Mouse (Mus musculus) forebrain, postnatal 0 days (tissue): Measurements from ENCODE around the gene Synj2. TPM values are rescaled to one million over a fixed set of nuclear protein-coding genes. Genes with fewer than 3 reads are reported as not detected.
A peak's percentile ranks its signal among the peaks of the same experiment; 100 is the strongest.

Source experiments
- ATAC-seq: fragments of 200-750 bp; cut with Nextera tagmentation; 2 replicates; pipeline ENCODE4 v1.8.0; 2017; ENCODE audit warnings: mild to moderate bottlenecking, moderate library complexity
- DNase-seq: peaks from one replicate; pipeline ENCODE4 v3.0.0-alpha.2; 2015
- H3K27ac ChIP-seq: fragments of 300-500 bp; sonication (generic); 2 replicates; pipeline ENCODE4 v1.5.1; 2014; ENCODE audit warnings: low read depth, mild to moderate bottlenecking, antibody characterized with exemption, low read length, moderate library complexity, mixed read lengths
- H3K27me3 ChIP-seq: fragments of 300-500 bp; sonication (generic); 2 replicates; pipeline ENCODE4 v1.6.1; 2014; ENCODE audit warnings: mild to moderate bottlenecking, low read length, mixed read lengths; ENCODE audit not compliant: insufficient read depth
- H3K36me3 ChIP-seq: fragments of 300-500 bp; sonication (generic); 2 replicates; pipeline ENCODE4 v1.6.1; 2014; ENCODE audit warnings: mild to moderate bottlenecking, moderate library complexity; ENCODE audit not compliant: insufficient read depth
- H3K4me1 ChIP-seq: fragments of 300-500 bp; sonication (generic); 2 replicates; pipeline ENCODE4 v1.6.1; 2014; ENCODE audit warnings: antibody characterized with exemption; ENCODE audit not compliant: insufficient read depth
- H3K4me2 ChIP-seq: fragments of 300-500 bp; sonication (generic); 2 replicates; pipeline ENCODE4 v1.6.1; 2014; ENCODE audit warnings: low read depth, mild to moderate bottlenecking, moderate library complexity
- H3K4me3 ChIP-seq: fragments of 300-500 bp; sonication (generic); 2 replicates; pipeline ENCODE4 v1.5.1; 2014; ENCODE audit warnings: low read depth, low read length, mixed read lengths
- H3K9ac ChIP-seq: fragments of 300-500 bp; sonication (generic); 2 replicates; pipeline ENCODE4 v1.6.1; 2014; ENCODE audit warnings: mild to moderate bottlenecking
- H3K9me3 ChIP-seq: fragments of 300-500 bp; sonication (generic); 2 replicates; pipeline ENCODE4 v1.6.1; 2016; ENCODE audit warnings: low read length
- CTCF ChIP-seq: sonication (generic); IDR thresholded peaks from 2 replicates; pipeline ENCODE4 v1.5.1; 2016; ENCODE audit warnings: antibody characterized with exemption, control low read depth, low read depth
- WGBS: fragments of 180-500 bp; shearing (Covaris S2); extraction: QIAGEN DNeasy Blood & Tissue Kit; methylation state at CpG from one replicate; pipeline ENCODE4 v1.1.7; 2014; 5-methylcytosine and 5-hydroxymethylcytosine counted together
- polyA plus RNA-seq: library from polyadenylated mRNA; unstranded; fragments of >200 nt; fragmentation: Nextera tagmentation; extraction: Ambion mirVana; gene quantifications from 2 replicates; pipeline ENCODE4 v1.2.1, GENCODE M21; 2015
- total RNA-seq: library from RNA; depleted of rRNA; stranded (reverse); fragments of >200 nt; gene quantifications from 2 replicates; pipeline ENCODE4 v1.2.3, GENCODE M21; 2014

The Synj2 gene
- total and polyA plus RNA-seq, 2 experiments from 2014 or later: 3.6 to 6.8 TPM

DNA sequence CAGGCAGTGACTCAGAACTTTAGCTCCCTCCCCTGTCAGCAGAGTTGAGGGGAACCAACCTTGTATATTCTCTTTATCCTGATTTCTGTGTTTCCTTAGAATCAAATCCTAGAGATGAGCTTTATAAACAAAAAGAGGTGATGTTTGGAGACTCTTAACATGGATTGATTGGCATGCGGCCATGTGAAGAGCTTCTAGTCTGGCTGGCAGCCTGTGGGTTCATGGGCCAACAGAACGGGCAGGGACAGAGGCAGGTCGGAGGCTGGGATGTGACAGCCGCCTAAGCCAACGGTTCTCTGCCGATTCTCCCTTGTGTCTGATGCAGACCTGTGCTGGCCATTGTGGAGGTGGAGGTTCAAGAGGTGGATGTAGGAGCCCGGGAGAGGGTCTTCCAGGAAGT is 84.8 kb downstream of the Synj2 start:
- H3K4me1 ChIP-seq: no peaks in the 10 kb centered on the region
- H3K9me3 ChIP-seq: no peaks in the 10 kb centered on the region
- no peak overlapping the region for H3K4me3 ChIP-seq
- H3K4me2 ChIP-seq: no peak overlapping the region
- 80% methylated on average over 7 of the region's 7 CpGs for WGBS
- no peak for ATAC-seq
- no peaks in the 10 kb centered on the region for H3K27me3 ChIP-seq
- H3K36me3 ChIP-seq: no peaks in the 10 kb centered on the region
- H3K9ac ChIP-seq: no peak overlapping the region
- DNase-seq: no peak
- no peak overlapping the region for H3K27ac ChIP-seq
- no peak for TF ChIP-seq CTCF

DNA sequence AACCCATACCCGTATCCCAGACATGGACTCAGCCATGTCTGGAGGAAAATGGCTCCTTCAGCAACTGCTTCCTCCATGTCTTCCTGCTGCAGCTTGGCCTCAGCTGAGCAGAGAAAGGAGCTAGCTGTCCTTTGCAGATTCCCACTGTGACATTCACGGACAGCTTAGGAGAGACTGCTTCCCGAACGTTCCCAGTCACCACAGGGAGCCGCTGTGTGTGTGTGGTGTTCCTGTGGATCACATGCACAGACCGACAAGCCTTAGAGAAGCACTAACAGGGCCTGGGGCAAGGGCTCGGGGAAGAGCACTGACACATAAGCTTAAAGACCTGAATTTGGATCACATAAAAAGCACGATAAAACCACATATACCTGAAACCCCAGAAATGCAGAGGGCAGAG is 94.6 kb downstream of the Synj2 start:
- H3K27me3 ChIP-seq: no peaks in the 10 kb centered on the region
- H3K4me2 ChIP-seq: no peak overlapping the region
- H3K4me1 ChIP-seq: no peaks in the 10 kb centered on the region
- H3K36me3 ChIP-seq: no peaks in the 10 kb centered on the region
- TF ChIP-seq CTCF: no peak
- no peak overlapping the region for H3K27ac ChIP-seq
- no peak overlapping the region for H3K4me3 ChIP-seq
- no peaks in the 10 kb centered on the region for H3K9me3 ChIP-seq
- WGBS: 35% methylated on average over 8 of the region's 8 CpGs
- no peak overlapping the region for H3K9ac ChIP-seq
- no peak for DNase-seq
- ATAC-seq: no peak

GRCm38 (mm10) chr17:6036458-6036857 is 95.4 kb downstream of the Synj2 start:
- Histone ChIP-seq H3K4me1 (no peaks in the 10 kb centered on the region), H3K9me3 (no peaks in the 10 kb centered on the region), H3K9ac (no peak overlapping the region), H3K27me3 (no peaks in the 10 kb centered on the region), H3K4me3 (no peak overlapping the region), H3K36me3 (no peaks in the 10 kb centered on the region), H3K4me2 (no peak overlapping the region), H3K27ac (no peak overlapping the region)
- no peak for TF ChIP-seq CTCF
- DNase-seq: no peak
- no peak for ATAC-seq
- 80% methylated on average over 8 of the region's 8 CpGs for WGBS

DNA sequence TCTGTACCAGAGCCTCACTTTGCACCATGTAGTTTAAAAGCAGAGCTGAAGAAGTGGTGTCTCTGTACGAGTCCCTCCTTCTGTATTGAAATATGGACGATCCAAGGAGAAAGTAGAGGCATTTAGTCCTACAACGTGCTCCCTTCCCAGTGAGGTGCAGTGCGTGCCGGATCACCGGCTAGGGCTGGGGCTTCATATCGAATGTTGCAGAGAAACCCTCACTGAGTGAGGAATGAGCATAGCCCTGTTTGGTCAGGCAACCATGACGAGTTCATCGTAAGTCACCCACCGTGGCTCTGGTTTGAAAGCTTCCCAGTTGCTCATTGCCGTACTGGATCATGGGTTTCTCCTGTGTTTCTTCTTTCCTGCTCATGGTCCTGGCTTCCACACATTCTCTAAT is 95.8 kb downstream of the Synj2 start:
- no peak for ATAC-seq

DNA sequence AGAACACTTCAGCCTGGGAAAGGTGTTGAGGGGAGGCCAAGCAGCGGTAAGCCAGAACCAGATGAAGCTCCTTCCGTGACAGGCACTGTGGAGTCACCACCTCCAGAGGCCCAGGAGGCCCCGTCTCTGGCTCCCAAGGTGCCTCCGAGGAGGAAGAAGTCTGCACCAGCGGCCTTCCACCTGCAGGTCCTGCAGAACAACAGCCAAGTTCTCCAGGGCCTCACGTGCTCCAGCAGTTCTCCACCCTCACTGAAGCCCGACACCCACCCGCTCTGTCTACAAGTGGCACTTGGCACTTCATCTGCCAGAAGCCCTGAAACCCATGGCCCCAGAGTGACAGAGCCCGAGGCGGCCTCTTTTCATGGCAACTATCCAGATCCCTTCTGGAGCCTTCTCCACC is 96.4 kb downstream of the Synj2 start:
- 84% methylated on average over 10 of the region's 10 CpGs for WGBS
- no peak overlapping the region for H3K9ac ChIP-seq
- no peaks in the 10 kb centered on the region for H3K27me3 ChIP-seq
- TF ChIP-seq CTCF: no peak
- no peak overlapping the region for H3K27ac ChIP-seq
- no peak overlapping the region for H3K4me2 ChIP-seq
- H3K36me3 ChIP-seq: peaks cover 9% of the 10 kb centered on the region
- no peaks in the 10 kb centered on the region for H3K4me1 ChIP-seq
- no peaks in the 10 kb centered on the region for H3K9me3 ChIP-seq
- no peak overlapping the region for H3K4me3 ChIP-seq
- ATAC-seq: no peak
- no peak for DNase-seq

More for the DNA sequence above, 95.8 kb downstream of the Synj2 start:
- 90% methylated on average over 11 of the region's 11 CpGs for WGBS
- Histone ChIP-seq H3K4me1 (no peaks in the 10 kb centered on the region), H3K9me3 (no peaks in the 10 kb centered on the region), H3K9ac (no peak overlapping the region), H3K36me3 (peaks cover 3% of the 10 kb centered on the region), H3K4me2 (no peak overlapping the region), H3K4me3 (no peak overlapping the region), H3K27me3 (no peaks in the 10 kb centered on the region), H3K27ac (no peak overlapping the region)
- no peak for TF ChIP-seq CTCF
- DNase-seq: no peak

DNA sequence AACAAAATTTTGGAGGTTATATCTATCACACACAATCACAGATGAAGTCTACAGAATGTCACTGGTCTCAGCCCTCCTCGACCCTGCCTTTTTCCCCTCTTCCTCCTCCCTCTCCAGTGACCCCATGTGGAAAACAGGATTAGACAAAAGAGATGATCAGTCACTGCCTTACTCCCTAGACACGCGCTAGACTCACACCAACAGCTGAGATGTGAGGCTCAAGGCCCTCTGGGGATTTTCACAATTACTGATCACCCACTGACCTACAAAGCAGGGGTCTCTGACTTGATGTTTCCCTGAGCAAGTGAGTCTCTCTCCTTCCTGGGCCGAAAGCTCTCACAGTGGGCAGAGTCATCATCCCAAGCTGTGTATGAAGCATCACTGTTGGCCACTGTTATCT is 111.7 kb downstream of the Synj2 start:
- no peak overlapping the region for H3K9ac ChIP-seq
- H3K36me3 ChIP-seq: peaks cover 11% of the 10 kb centered on the region; the same call in 1 of the 2 replicates
- TF ChIP-seq CTCF: no peak
- H3K27me3 ChIP-seq: no peaks in the 10 kb centered on the region
- ATAC-seq: no peak
- no peaks in the 10 kb centered on the region for H3K9me3 ChIP-seq
- H3K27ac ChIP-seq: no peak overlapping the region
- no peaks in the 10 kb centered on the region for H3K4me1 ChIP-seq
- H3K4me2 ChIP-seq: no peak overlapping the region
- 57% methylated on average over 4 of the region's 4 CpGs for WGBS
- DNase-seq: no peak
- no peak overlapping the region for H3K4me3 ChIP-seq

DNA sequence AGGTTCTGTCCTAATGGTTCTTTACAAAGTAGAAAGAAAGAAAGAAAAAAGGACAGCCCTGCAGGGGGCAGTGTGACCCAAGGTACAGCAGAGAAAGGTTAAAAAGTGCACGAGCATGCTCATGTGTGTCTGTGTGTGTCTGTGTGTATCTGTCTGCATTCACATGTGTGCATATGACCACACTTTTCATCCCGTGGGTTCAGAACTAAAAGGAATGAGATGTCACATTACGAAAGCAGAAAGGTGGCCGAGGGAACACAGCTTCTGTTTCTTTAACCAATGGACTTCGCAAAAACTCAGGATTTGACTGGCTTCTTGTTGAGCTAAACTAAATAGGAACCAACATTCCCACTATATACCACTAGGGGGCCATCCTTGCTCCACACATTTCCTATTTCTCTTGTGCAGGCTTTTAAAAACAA is 113.9 kb downstream of the Synj2 start:
- peak; percentile 69 for TF ChIP-seq CTCF
- H3K9me3 ChIP-seq: no peaks in the 10 kb centered on the region
- 17% methylated on average over 5 of the region's 5 CpGs for WGBS
- no peak overlapping the region for H3K27ac ChIP-seq
- peaks cover 12% of the 10 kb centered on the region for H3K36me3 ChIP-seq
- peak; percentile 77 for DNase-seq
- no peaks in the 10 kb centered on the region for H3K27me3 ChIP-seq
- no peak overlapping the region for H3K9ac ChIP-seq
- H3K4me1 ChIP-seq: no peaks in the 10 kb centered on the region
- no peak overlapping the region for H3K4me2 ChIP-seq
- H3K4me3 ChIP-seq: no peak overlapping the region
- ATAC-seq: no peak; the same call in 1 of the 2 replicates

DNA sequence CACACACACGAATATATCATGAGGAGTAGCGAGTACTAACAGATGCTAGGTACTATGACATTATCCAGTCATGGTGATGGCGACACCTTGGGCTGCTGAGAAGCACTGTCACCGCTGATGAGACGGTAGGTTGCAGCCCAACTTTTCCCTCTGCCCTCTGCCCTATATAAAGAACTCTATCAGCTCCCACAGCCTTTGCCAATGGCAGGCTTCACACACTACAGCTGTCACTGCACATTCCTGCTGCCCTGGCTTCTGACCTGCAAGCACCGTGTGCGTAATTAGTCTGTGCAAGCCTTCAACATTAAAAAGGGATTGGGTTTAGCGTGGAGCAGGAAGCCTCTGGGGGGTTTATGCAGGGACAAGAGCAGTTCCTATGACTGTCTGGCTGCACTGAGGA is 121.7 kb downstream of the Synj2 start:
- no peak overlapping the region for H3K27ac ChIP-seq
- no peak overlapping the region for H3K9ac ChIP-seq
- H3K9me3 ChIP-seq: no peaks in the 10 kb centered on the region
- H3K36me3 ChIP-seq: peaks cover 53% of the 10 kb centered on the region
- ATAC-seq (no peak), DNase-seq (no peak)
- 93% methylated on average over 8 of the region's 8 CpGs for WGBS
- no peaks in the 10 kb centered on the region for H3K4me1 ChIP-seq
- H3K27me3 ChIP-seq: no peaks in the 10 kb centered on the region
- TF ChIP-seq CTCF: no peak
- H3K4me3 ChIP-seq: no peak overlapping the region
- H3K4me2 ChIP-seq: no peak overlapping the region
